Mouse (Mus musculus) stomach, postnatal 0 days (tissue): ENCODE results near the gene Slc43a1. TPM values are rescaled to one million over a fixed set of nuclear protein-coding genes. Genes with fewer than 3 reads are reported as not detected.
A peak's percentile ranks its signal among the peaks of the same experiment; 100 is the strongest.
"Not testable (repeated sequence)": the region's sequence is repeated elsewhere in the genome, so short reads cannot be mapped to it uniquely, and the experiment has no call there.

ENCODE experiments used
- ATAC-seq: fragments of 200-750 bp; cut with Nextera tagmentation; 2 replicates; pipeline ENCODE4 v1.8.0; 2017; ENCODE audit not compliant: low FRiP score, low TSS enrichment
- DNase-seq: peaks from one replicate; pipeline ENCODE4 v3.0.0-alpha.2; 2016; ENCODE audit warnings: low spot score
- H3K27ac ChIP-seq: fragments of 300-500 bp; sonication (generic); replicated peaks from 2 replicates; pipeline ENCODE4 v1.5.1; 2014; ENCODE audit warnings: mild to moderate bottlenecking, control low read depth
- H3K27me3 ChIP-seq: fragments of 300-500 bp; sonication (generic); 2 replicates; pipeline ENCODE4 v1.6.1; 2014; ENCODE audit warnings: low read length; ENCODE audit not compliant: control insufficient read depth, insufficient read depth
- H3K36me3 ChIP-seq: fragments of 300-500 bp; sonication (generic); 2 replicates; pipeline ENCODE4 v1.6.1; 2014; ENCODE audit warnings: low read length, mixed read lengths; ENCODE audit not compliant: control insufficient read depth, insufficient read depth
- H3K4me1 ChIP-seq: fragments of 300-500 bp; sonication (generic); replicated peaks from 2 replicates; pipeline ENCODE4 v1.6.1; 2014; ENCODE audit warnings: antibody characterized with exemption; ENCODE audit not compliant: control insufficient read depth, insufficient read depth
- H3K4me2 ChIP-seq: fragments of 300-500 bp; sonication (generic); replicated peaks from 2 replicates; pipeline ENCODE4 v1.6.1; 2014; ENCODE audit warnings: low read depth, mild to moderate bottlenecking, control low read depth, moderate library complexity
- H3K4me3 ChIP-seq: fragments of 300-500 bp; sonication (generic); 2 replicates; pipeline ENCODE4 v1.5.1; 2014; ENCODE audit warnings: low read depth, low read length, control low read depth
- H3K9ac ChIP-seq: fragments of 300-500 bp; sonication (generic); 2 replicates; pipeline ENCODE4 v1.6.1; 2014; ENCODE audit warnings: mild to moderate bottlenecking, low read length, control low read depth, mixed read lengths
- H3K9me3 ChIP-seq: fragments of 300-500 bp; sonication (generic); 2 replicates; pipeline ENCODE4 v1.6.1; 2016; ENCODE audit warnings: low read length; ENCODE audit not compliant: control insufficient read depth
- CTCF ChIP-seq: IDR thresholded peaks from 2 replicates; pipeline ENCODE4 v1.5.1; 2016; ENCODE audit warnings: antibody characterized with exemption, low read depth, mild to moderate bottlenecking, moderate library complexity
- EP300 ChIP-seq: optimal IDR thresholded peaks from 2 replicates; pipeline ENCODE3; 2016; ENCODE audit warnings: antibody characterized with exemption
- WGBS: fragments of 180-500 bp; shearing (Covaris S2); extraction: QIAGEN DNeasy Blood & Tissue Kit; methylation state at CpG from one replicate; pipeline ENCODE4 v1.1.7; 2014; 5-methylcytosine and 5-hydroxymethylcytosine counted together
- polyA plus RNA-seq: library from polyadenylated mRNA; unstranded; fragments of >200 nt; fragmentation: Nextera tagmentation; extraction: Ambion mirVana; gene quantifications from 2 replicates; pipeline ENCODE4 v1.2.1, GENCODE M21; 2015

Slc43a1 gene
- polyA plus RNA-seq, 1 experiment from 2014 or later, result 5.1 TPM

DNA sequence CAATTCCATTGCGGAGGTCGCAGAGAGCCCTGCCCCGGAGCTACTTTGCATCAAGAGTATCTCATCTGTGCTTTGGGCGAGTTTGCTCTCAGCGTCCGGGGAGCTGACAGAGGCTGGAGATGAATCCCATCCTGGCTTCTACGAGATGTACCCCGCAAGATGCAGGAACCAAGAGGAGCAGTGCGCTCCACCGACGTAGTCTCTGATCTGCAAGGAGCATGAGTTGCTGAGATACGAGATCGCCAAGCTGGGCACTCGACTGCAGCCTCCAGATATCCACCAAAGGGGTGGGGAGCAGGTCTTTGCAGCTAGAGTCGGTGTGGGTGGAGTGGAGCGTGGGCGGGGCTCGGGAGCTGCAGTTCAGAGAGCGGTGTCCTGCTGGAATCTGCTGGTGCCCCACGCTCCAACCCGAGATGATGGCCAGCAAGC, 40.1 kb upstream of the Slc43a1 start, which contains the start of gene Ube2l6:
Gene Ube2l6 (plus strand): TSS at position 336 of the 429 bp plus-strand sequence.
- peak within 1 kb of the TSS; percentile 63 for H3K9ac ChIP-seq
- under 1% methylated on average over 21 of the region's 21 CpGs for WGBS
- no peaks in the 10 kb centered on the region for H3K27me3 ChIP-seq
- H3K36me3 ChIP-seq, result 0 out of 2 replicates have a peak, but pooled peaks cover 1% of the 10 kb centered on the region
- H3K4me2 ChIP-seq, result peak within 1 kb of the TSS; percentile 95
- H3K9me3 ChIP-seq, result no peaks in the 10 kb centered on the region
- TF ChIP-seq CTCF, result no peak
- no peak for TF ChIP-seq EP300
- H3K4me1 ChIP-seq, result no peaks in the 10 kb centered on the region
- peak within 1 kb of the TSS; percentile 79 for H3K27ac ChIP-seq
- ATAC-seq, result peak; percentile 78
- H3K4me3 ChIP-seq, result peak within 1 kb of the TSS; percentile 61
- peak; percentile 74 for DNase-seq

DNA sequence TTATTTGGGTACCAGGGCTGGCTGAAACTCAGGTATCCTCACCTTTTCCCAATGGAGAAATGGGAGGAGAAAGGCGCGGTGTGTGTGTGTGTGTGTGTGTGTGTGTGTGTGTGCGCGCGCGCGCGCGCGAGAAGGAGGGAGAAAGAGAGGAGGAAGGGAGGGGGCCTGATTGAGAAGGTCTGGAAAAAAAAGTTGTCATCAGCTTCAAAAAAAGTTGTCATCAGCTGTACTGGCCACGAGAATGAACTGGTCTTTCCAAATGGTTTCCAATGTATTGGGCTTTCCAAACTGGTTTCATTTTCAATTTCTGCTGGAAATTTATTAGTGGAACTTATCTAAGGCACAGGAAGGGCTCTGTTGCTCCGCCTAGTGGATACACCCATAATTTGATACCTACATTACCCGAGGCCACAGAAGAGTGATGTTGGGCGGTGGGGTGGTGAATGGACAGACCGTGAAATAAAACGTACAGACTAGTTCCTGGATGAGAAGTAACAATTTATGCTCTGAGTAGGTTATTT, 39.5 kb upstream of the Slc43a1 start:
- H3K27ac ChIP-seq, result peak overlapping the region; percentile 79
- peak overlapping the region; percentile 95 for H3K4me2 ChIP-seq
- no peaks in the 10 kb centered on the region for H3K9me3 ChIP-seq
- no peak for TF ChIP-seq EP300
- peak; percentile 85 for TF ChIP-seq CTCF
- peak overlapping the region; percentile 61 for H3K4me3 ChIP-seq
- DNase-seq, result peak; percentile 70
- H3K4me1 ChIP-seq, result no peaks in the 10 kb centered on the region
- H3K9ac ChIP-seq, result peak overlapping the region; percentile 63
- 0 out of 2 replicates have a peak, but pooled peaks cover 3% of the 10 kb centered on the region for H3K36me3 ChIP-seq
- WGBS, result 0% methylated on average over 16 of the region's 16 CpGs
- ATAC-seq, result peak; percentile 62; the same call in 1 of the 2 replicates
- H3K27me3 ChIP-seq, result no peaks in the 10 kb centered on the region

DNA sequence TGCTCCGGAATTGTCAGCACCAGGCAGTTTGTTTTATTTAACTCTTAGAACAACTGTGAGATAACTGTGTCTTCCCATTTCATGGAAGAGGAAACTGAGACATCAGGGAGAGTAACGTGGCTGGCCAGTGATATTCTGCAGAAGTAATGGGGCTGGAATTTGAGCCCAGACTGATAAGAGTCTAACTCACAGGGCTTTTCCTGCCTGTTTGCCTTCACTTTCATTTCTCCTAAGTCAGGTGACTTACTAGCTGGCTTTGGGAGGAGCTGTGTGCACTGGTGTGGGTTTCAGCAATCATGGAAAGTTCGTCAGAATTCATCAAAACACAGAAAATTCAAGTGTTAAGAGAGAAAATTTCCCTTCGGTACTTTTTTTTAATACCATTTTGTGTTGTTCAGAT, 38.3 kb upstream of the Slc43a1 start:
- DNase-seq, result no peak
- Histone ChIP-seq H3K9me3 (no peaks in the 10 kb centered on the region), H3K4me1 (no peaks in the 10 kb centered on the region), H3K9ac (no peak overlapping the region), H3K36me3 (0 out of 2 replicates have a peak, but pooled peaks cover 3% of the 10 kb centered on the region), H3K27ac (no peak overlapping the region), H3K27me3 (no peaks in the 10 kb centered on the region), H3K4me2 (no peak overlapping the region; the same call in 1 of the 2 replicates), H3K4me3 (no peak overlapping the region)
- ATAC-seq, result peak; percentile 59; the same call in 1 of the 2 replicates
- TF ChIP-seq EP300 (no peak), CTCF (no peak)
- WGBS, result 70% methylated on average over 4 of the region's 4 CpGs

DNA sequence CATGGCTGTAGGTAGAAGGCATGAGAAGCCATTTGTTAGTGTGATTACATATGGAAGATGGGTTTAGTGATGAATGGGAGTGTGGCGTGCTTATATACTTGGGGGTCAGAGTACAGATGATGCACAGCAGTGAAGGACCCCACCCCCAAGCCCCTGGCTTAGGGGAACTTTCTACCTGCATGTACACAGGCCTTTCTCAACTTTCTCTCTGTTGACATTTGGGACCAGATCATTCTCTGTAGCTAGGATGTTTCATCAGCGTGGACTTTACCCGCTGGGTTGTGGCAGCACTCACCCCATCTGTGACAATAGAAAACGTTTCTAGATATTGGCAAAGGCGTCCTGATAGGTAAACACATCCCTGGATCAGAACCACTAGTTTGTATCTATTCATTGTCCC, 37.4 kb upstream of the Slc43a1 start:
- not testable (repeated sequence) for H3K9ac ChIP-seq, H3K4me1 ChIP-seq, H3K36me3 ChIP-seq, H3K9me3 ChIP-seq, ATAC-seq, H3K4me2 ChIP-seq, H3K4me3 ChIP-seq, H3K27me3 ChIP-seq, H3K27ac ChIP-seq, DNase-seq
- WGBS, result 73% methylated on average over 5 of the region's 5 CpGs

DNA sequence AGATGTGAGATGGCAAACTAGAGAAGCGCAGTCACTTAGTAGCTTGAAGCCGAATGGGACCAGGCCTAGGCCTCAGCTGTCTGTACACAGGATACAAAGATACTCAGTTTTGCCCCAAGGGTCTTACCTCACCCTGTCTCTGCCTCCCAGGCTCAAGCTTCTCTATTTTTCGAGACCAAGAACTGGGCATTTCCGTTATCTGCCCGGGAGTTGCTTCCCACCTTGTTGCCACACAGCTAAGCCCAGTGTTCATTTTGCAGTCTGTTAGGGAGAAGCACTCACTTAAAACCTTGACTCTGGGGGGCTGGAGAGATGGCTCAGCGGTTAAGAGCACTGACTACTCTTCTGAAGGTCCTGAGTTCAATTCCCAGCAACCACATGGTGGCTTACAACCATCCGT, 34.7 kb upstream of the Slc43a1 start:
- 88% methylated on average over 7 of the region's 7 CpGs for WGBS
- ATAC-seq, result no peak

DNA sequence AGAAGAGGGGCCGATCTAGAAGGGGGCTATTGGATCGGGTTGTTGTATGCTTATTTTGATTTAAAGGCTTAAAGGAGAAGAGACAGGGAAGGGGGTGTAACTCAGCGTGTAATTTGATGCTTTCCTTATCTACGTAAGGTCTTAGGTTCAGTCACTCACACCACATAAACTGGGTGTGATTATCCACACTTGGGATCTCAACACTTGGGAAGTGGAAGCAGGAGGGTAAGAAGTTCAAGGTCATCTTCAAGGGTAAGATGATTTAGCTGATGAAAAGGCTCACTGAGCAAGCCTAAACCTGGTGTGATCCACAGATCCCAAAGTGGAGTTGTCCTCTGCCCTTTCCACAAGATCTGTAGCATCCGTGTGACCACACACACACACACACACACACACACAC, 32.1 kb upstream of the Slc43a1 start:
- Histone ChIP-seq H3K27ac (no peak overlapping the region), H3K4me3 (no peak overlapping the region), H3K4me1 (0 out of 2 replicates have a peak, but pooled peaks cover 2% of the 10 kb centered on the region), H3K4me2 (no peak overlapping the region), H3K36me3 (0 out of 2 replicates have a peak, but pooled peaks cover 3% of the 10 kb centered on the region), H3K27me3 (no peaks in the 10 kb centered on the region), H3K9ac (no peak overlapping the region), H3K9me3 (no peaks in the 10 kb centered on the region)
- no peak for TF ChIP-seq CTCF
- no peak for TF ChIP-seq EP300
- 47% methylated on average over 5 of the region's 5 CpGs for WGBS
- no peak for DNase-seq
- ATAC-seq, result no peak

More for the DNA sequence above, 34.7 kb upstream of the Slc43a1 start:
- DNase-seq, result no peak
- Histone ChIP-seq H3K27me3 (no peaks in the 10 kb centered on the region), H3K4me1 (no peaks in the 10 kb centered on the region), H3K36me3 (0 out of 2 replicates have a peak, but pooled peaks cover 3% of the 10 kb centered on the region), H3K9ac (no peak overlapping the region), H3K9me3 (no peaks in the 10 kb centered on the region), H3K4me3 (no peak overlapping the region), H3K4me2 (no peak overlapping the region), H3K27ac (no peak overlapping the region)
- TF ChIP-seq EP300 (no peak), CTCF (no peak)
